Mouse (Mus musculus) embryonic fibroblast, embryonic 13.5 days (primary cell): Measurements from ENCODE around the gene Spc24.

ENCODE experiments used
- CTCF ChIP-seq: IDR thresholded peaks from 2 replicates; pipeline ENCODE4 v1.5.1; 2011; ENCODE audit warnings: mild to moderate bottlenecking, control low read depth, low read length, moderate library complexity, borderline replicate concordance; ENCODE audit not compliant: insufficient read depth
- POLR2A ChIP-seq: IDR thresholded peaks from 2 replicates; pipeline ENCODE4 v1.6.1; 2011; ENCODE audit warnings: low read depth, mild to moderate bottlenecking, control low read depth, low read length, moderate library complexity

- TF ChIP-seq POLR2A: no peak
- TF ChIP-seq CTCF: no peak
These were observed 36.2 kb upstream of the Spc24 start for GRCm38 (mm10) chr9:21796259-21796658.
